Comparison of ENCODE assay signal across 8 mouse cellular contexts in genomic region chr6:138163920-138164319, GRCm38 (mm10). TPM values are rescaled to one million over a fixed set of nuclear protein-coding genes. Genes with fewer than 3 reads are reported as not detected.
DNase-seq lines count a peak whose midpoint lies in the region; ATAC-seq and TF ChIP-seq lines count a peak whose summit lies in the region.

No protein-coding gene starts in this region.

- no peaks in the 10 kb centered on the region for H3K4me1 ChIP-seq in forebrain, embryonic 11.5 days (replicated peaks; ENCODE audit: control insufficient read depth, insufficient read depth, low read length)
- no peaks in the 10 kb centered on the region for H3K4me1 ChIP-seq in forebrain, embryonic 10.5 days
- H3K4me1 ChIP-seq in liver, adult 2 months (ENCODE audit: control insufficient read depth, insufficient read depth, low read length) = no peaks in the 10 kb centered on the region
- H3K4me1 ChIP-seq in liver, embryonic 11.5 days (replicated peaks; ENCODE audit: control insufficient read depth, insufficient read depth, low read length) = no peaks in the 10 kb centered on the region

- peak; percentile 31; the same call in 1 of the 2 replicates for TF ChIP-seq CTCF in liver, adult 2 months (IDR thresholded peaks at IDR 0.05; ENCODE audit: low read depth, low read length)

- H3K27me3 ChIP-seq in forebrain, embryonic 11.5 days (ENCODE audit: control insufficient read depth, insufficient read depth, low read length) = no peaks in the 10 kb centered on the region
- H3K27me3 ChIP-seq in forebrain, embryonic 10.5 days (ENCODE audit: poor library complexity, severe bottlenecking) = no peaks in the 10 kb centered on the region
- no peaks in the 10 kb centered on the region for H3K27me3 ChIP-seq in liver, adult 2 months (ENCODE audit: control insufficient read depth, insufficient read depth, low read length)
- no peaks in the 10 kb centered on the region for H3K27me3 ChIP-seq in liver, embryonic 11.5 days (replicated peaks; ENCODE audit: control insufficient read depth, insufficient read depth, low read length)

- no peak overlapping the region for H3K4me3 ChIP-seq in forebrain, embryonic 11.5 days (ENCODE audit: low read depth, low read length)
- no peak overlapping the region for H3K4me3 ChIP-seq in forebrain, embryonic 10.5 days
- no peak overlapping the region for H3K4me3 ChIP-seq in liver, adult 2 months (ENCODE audit: insufficient read depth, low read depth, low read length)
- H3K4me3 ChIP-seq in liver, embryonic 11.5 days (ENCODE audit: low read depth, low read length) = no peak overlapping the region

- no peak overlapping the region for H3K4me2 ChIP-seq in forebrain, embryonic 11.5 days (ENCODE audit: low read depth, low read length, severe bottlenecking)
- no peak overlapping the region for H3K4me2 ChIP-seq in liver, embryonic 11.5 days

- no peaks in the 10 kb centered on the region for H3K9me3 ChIP-seq in forebrain, embryonic 11.5 days (ENCODE audit: control insufficient read depth, low read length)
- H3K9me3 ChIP-seq in forebrain, embryonic 10.5 days = no peaks in the 10 kb centered on the region
- H3K9me3 ChIP-seq in liver, embryonic 11.5 days (ENCODE audit: control insufficient read depth, low read length) = no peaks in the 10 kb centered on the region

- 79% methylated on average over 7 of the region's 7 CpGs for WGBS in forebrain, embryonic 11.5 days
- 79% methylated on average over 7 of the region's 7 CpGs for WGBS in forebrain, embryonic 10.5 days
- 68% methylated on average over 7 of the region's 7 CpGs for WGBS in liver, adult 2 months
- 78% methylated on average over 7 of the region's 7 CpGs for WGBS in liver, embryonic 11.5 days

- DNase-seq in forebrain, embryonic 11.5 days (ENCODE audit: low spot score) = peak; percentile 66
- no peak for DNase-seq in forebrain, embryonic 10.5 days (ENCODE audit: extremely low spot score, low spot score)
- DNase-seq in liver, adult 2 months (ENCODE audit: extremely low read depth, low read depth, low spot score) = peak; percentile 35
- DNase-seq in liver, embryonic 11.5 days (ENCODE audit: low spot score) = no peak
- DNase-seq in adrenal gland, postnatal 25 days = peak; percentile 49
- DNase-seq in kidney, postnatal 14 days = peak; percentile 43
- DNase-seq in right cerebral cortex, postnatal 14 days = peak; percentile 45
- DNase-seq in urinary bladder, adult 18-20 months (ENCODE audit: low spot score in 2 of 2) = no peak

- H3K36me3 ChIP-seq in forebrain, embryonic 11.5 days (ENCODE audit: control insufficient read depth, insufficient read depth, low read length) = no peaks in the 10 kb centered on the region
- H3K36me3 ChIP-seq in forebrain, embryonic 10.5 days (replicated peaks) = no peaks in the 10 kb centered on the region
- no peaks in the 10 kb centered on the region for H3K36me3 ChIP-seq in liver, adult 2 months (ENCODE audit: control insufficient read depth, insufficient read depth, low read length)
- H3K36me3 ChIP-seq in liver, embryonic 11.5 days (ENCODE audit: control insufficient read depth, insufficient read depth, low read length) = no peaks in the 10 kb centered on the region

- 0 out of 2 replicates have a peak, but pooled peaks have one; percentile 62 for ATAC-seq in forebrain, embryonic 11.5 days (replicated peaks; ENCODE audit: low FRiP score)
- no peak; the same call in 1 of the 2 replicates for ATAC-seq in liver, embryonic 11.5 days (replicated peaks; ENCODE audit: low FRiP score)

- no peak for TF ChIP-seq POLR2A in liver, adult 2 months (IDR thresholded peaks at IDR 0.05; ENCODE audit: extremely low read depth, insufficient read depth, low read length)

- H3K27ac ChIP-seq in forebrain, embryonic 11.5 days (ENCODE audit: low read depth, low read length) = no peak overlapping the region
- no peak overlapping the region for H3K27ac ChIP-seq in forebrain, embryonic 10.5 days
- H3K27ac ChIP-seq in liver, adult 2 months (replicated peaks; ENCODE audit: insufficient read depth, low read depth, low read length) = no peak overlapping the region
- no peak overlapping the region for H3K27ac ChIP-seq in liver, embryonic 11.5 days (ENCODE audit: low read depth, low read length)

- H3K79me2 ChIP-seq in liver, adult 2 months (ENCODE audit: control insufficient read depth, insufficient read depth, low read length) = no peaks in the 10 kb centered on the region

- H3K9ac ChIP-seq in forebrain, embryonic 11.5 days (ENCODE audit: low read length) = no peak overlapping the region
- no peak overlapping the region for H3K9ac ChIP-seq in liver, adult 2 months (ENCODE audit: low read depth, low read length)
- no peak overlapping the region for H3K9ac ChIP-seq in liver, embryonic 11.5 days (ENCODE audit: low read depth, low read length)

RNA-seq across cellular contexts. Expression of gene Mgst1, which starts 23.8 kb away (rescaled TPM):
- polyA plus RNA-seq in forebrain, embryonic 11.5 days (2014; fragmentation: Nextera tagmentation; extraction: Ambion mirVana) = 43.7 and 50.9 TPM in 2 replicates
- 57.1 and 58.9 TPM in 2 replicates for polyA plus RNA-seq in forebrain, embryonic 10.5 days (2016; fragmentation: Nextera tagmentation; extraction: Ambion mirVana)
- total RNA-seq in liver, adult 2 months (2014; rRNA removed) = 7,708 and 11,486 TPM in 2 replicates
- polyA plus RNA-seq in liver, adult 2 months (2012; rRNA removed) = 7,278 and 7,946 TPM in 2 replicates
- 32.3 and 35.7 TPM in 2 replicates for polyA plus RNA-seq in liver, embryonic 11.5 days (2014; fragmentation: Nextera tagmentation; extraction: Ambion mirVana)
- 2,017 and 2,361 TPM in 2 replicates for total RNA-seq in adrenal gland, postnatal 25 days (2021)

Comparison
In these comparisons a context has a peak if more than half of its experiments do, and no peak if none do; other contexts are left out.
1. DNase-seq: peak in forebrain, embryonic 11.5 days (single experiment), liver, adult 2 months (single experiment), adrenal gland, postnatal 25 days (single experiment), kidney, postnatal 14 days (single experiment) and right cerebral cortex, postnatal 14 days (single experiment); none in forebrain, embryonic 10.5 days (single experiment), liver, embryonic 11.5 days (single experiment) and urinary bladder, adult 18-20 months (0 of 2).
2. RNA of gene Mgst1, which starts 23.8 kb away (polyA plus RNA-seq): 7,278 to 7,946 TPM in liver, adult 2 months; 57.1 to 58.9 TPM in forebrain, embryonic 10.5 days, 43.7 to 50.9 TPM in forebrain, embryonic 11.5 days and 32.3 to 35.7 TPM in liver, embryonic 11.5 days; every median in the first group is over 100 times any median in the second.